Mouse (Mus musculus) pancreas, adult 10 weeks (tissue): ENCODE data around the gene Bora. TPM values are rescaled to one million over a fixed set of nuclear protein-coding genes. Genes with fewer than 3 reads are reported as not detected.

Source experiments
- polyA plus RNA-seq: library from polyadenylated mRNA; stranded (reverse); fragments of 350-450 nt; fragmentation: Illumina TruSeq; extraction: RNeasy Lipid Tissue Mini Kit (QIAGEN cat#74804); gene quantifications from one replicate; pipeline ENCODE4 v1.2.3, GENCODE M21; 2015; ENCODE audit warnings: low read depth, low replicate concordance; ENCODE audit not compliant: insufficient read depth

Gene Bora
- 0.68 TPM for polyA plus RNA-seq

DNA sequence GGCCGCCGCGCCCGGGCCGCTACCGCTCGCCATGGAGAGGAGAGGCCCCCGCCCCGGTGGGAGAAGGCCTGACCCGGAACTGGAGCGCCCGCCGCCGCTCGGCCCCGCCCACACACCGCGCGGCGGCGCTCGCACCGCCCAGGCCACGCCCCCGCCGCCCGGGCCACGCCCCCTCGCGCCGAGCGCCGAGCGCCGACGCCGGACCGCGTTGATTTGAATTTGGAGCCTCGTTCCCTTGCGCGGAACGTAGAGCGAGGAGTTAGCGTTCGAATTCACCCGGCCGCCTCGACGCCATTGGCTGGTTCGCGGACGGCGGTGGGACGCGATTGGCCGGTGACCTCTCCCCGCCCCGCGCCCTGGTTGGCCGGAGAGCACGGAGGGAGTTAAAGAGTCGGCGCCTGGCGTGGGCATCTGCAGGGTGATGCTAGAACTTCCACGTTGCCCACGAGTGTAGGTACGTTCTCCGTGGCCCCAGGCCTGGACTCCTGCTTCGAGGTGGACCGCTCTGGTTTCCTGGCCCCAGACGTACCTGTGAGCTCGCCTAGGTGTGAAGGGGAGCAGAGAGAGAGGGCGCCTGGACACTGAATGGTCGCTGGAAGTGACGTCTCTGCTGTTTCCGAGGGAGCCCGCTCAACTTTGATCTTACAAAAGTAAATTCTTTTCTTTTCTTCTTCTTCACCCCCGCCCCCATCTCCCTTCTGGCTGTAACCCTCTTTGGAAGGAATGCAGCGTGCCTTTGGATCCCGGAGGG, at the start of gene Bora, which contains the start of gene Mzt1:
Gene Bora, plus strand, starts transcription at position 192 of the 751 bp plus-strand sequence.
Gene Mzt1, minus strand, starts transcription at position 104 of the 751 bp plus-strand sequence.

DNA sequence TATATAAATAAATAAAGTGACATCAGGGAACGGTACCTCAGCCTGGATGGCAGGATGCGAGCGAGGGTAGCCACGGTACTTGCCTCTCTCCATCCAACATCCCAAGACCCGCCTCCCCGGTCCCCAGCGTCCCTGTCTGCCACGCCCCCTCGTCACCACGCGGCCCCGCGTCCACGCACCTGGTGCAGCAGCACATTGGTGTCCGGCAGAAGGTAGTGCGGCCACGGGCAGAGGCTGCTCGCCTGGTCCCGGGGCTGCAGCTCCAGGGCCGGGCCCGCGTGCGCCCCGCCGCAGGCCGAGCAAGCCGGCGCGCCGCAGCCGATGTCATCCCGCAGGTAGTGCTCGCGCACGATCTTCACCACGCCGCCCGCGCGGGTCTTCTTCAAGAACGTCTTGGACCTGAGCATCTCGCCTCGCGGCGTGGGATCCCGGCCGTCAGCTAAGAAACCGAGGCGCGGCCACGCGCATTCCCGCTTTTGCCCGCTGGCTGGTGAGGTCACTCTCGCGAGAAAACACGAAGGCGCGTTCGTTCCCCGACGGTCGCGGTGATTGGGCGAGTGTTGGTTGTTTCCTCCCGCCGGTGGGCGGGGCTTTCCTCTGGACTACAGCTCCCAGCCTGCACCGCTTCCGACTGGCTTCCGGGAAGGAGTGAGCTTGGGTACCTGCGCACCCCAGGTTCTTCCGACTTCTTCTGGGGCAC, 53.4 kb downstream of the Bora start, which contains the start of the genes Pibf1 and Dis3:
Gene Pibf1, plus strand, starts transcription at position 158 of the 700 bp plus-strand sequence.
Gene Dis3, minus strand, starts transcription at position 504 of the 700 bp plus-strand sequence.

Other genes with a start within 250 kb of the Bora start
- 24.2 TPM for gene Rpl36a-ps1, start 51.9 kb upstream of the Bora start, polyA plus RNA-seq
- 5.7 TPM for gene Mzt1, start 88 bp upstream of the Bora start, polyA plus RNA-seq
- gene Pibf1, start 53.2 kb downstream of the Bora start, polyA plus RNA-seq, result 1.9 TPM
- gene Dis3, start 53.5 kb downstream of the Bora start, polyA plus RNA-seq, result 3.5 TPM